Mouse (Mus musculus) limb, embryonic 10.5 days (tissue): ENCODE data around the gene Olfr1491. TPM values are rescaled to one million over a fixed set of nuclear protein-coding genes. Genes with fewer than 3 reads are reported as not detected.

Experiments used
- DNase-seq: peaks from one replicate; pipeline ENCODE4 v3.0.0-alpha.2; 2017; ENCODE audit warnings: low spot score
- H3K27ac ChIP-seq: fragments of 300-500 bp; sonication (generic); 2 replicates; pipeline ENCODE4 v1.5.1; 2016; ENCODE audit warnings: mild to moderate bottlenecking
- H3K27me3 ChIP-seq: fragments of 300-500 bp; sonication (generic); 2 replicates; pipeline ENCODE4 v1.6.1; 2016; ENCODE audit warnings: low read depth, mild to moderate bottlenecking; ENCODE audit not compliant: poor library complexity, severe bottlenecking
- H3K36me3 ChIP-seq: fragments of 300-500 bp; sonication (generic); 2 replicates; pipeline ENCODE4 v1.6.1; 2016; ENCODE audit warnings: mild to moderate bottlenecking, moderate library complexity
- H3K4me1 ChIP-seq: fragments of 300-500 bp; sonication (generic); 2 replicates; pipeline ENCODE4 v1.6.1; 2016
- H3K4me3 ChIP-seq: fragments of 300-500 bp; sonication (generic); 2 replicates; pipeline ENCODE4 v1.5.1; 2016; ENCODE audit warnings: mild to moderate bottlenecking, moderate library complexity
- H3K9me3 ChIP-seq: fragments of 300-500 bp; sonication (generic); replicated peaks from 2 replicates; pipeline ENCODE4 v1.6.1; 2016; ENCODE audit warnings: mild to moderate bottlenecking
- WGBS: fragments of 180-500 bp; shearing (Covaris S2); methylation state at CpG from one replicate; pipeline ENCODE4 v1.1.7; 2016; 5-methylcytosine and 5-hydroxymethylcytosine counted together
- polyA plus RNA-seq: library from polyadenylated mRNA; unstranded; fragments of >200 nt; fragmentation: Nextera tagmentation; extraction: Ambion mirVana; gene quantifications from 2 replicates; pipeline ENCODE4 v1.2.1, GENCODE M21; 2016

Olfr1491 gene
- polyA plus RNA-seq: not detected in 2 replicates

DNA sequence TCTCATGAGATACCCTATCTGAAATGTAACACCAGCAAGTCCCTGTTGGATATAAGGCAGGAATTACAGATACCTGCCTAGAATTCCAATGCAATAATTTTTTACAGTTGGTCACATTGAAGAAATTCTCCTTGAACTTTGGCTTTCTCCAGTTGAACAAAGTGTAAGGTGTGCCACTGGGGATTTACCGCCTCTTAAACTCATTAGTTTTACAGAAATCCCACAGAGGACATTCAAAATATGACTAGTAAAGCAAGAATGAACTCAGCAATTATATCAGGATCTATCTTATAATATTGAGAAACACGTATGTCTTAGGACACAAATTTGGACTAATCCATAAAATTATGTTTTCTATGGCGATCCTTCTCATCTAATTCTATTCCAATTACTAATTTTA is at the start of gene Olfr1491:
TSS of gene Olfr1491 (plus strand) at position 301 of the 400 bp plus-strand sequence.
- Histone ChIP-seq H3K36me3 (no peaks in the 10 kb centered on the region), H3K4me3 (no peak within 1 kb of the TSS), H3K4me1 (no peaks in the 10 kb centered on the region), H3K27me3 (no peaks in the 10 kb centered on the region), H3K9me3 (no peaks in the 10 kb centered on the region), H3K27ac (no peak within 1 kb of the TSS)
- WGBS: 78% methylated on average over 3 of the region's 3 CpGs
- no peak for DNase-seq

DNA sequence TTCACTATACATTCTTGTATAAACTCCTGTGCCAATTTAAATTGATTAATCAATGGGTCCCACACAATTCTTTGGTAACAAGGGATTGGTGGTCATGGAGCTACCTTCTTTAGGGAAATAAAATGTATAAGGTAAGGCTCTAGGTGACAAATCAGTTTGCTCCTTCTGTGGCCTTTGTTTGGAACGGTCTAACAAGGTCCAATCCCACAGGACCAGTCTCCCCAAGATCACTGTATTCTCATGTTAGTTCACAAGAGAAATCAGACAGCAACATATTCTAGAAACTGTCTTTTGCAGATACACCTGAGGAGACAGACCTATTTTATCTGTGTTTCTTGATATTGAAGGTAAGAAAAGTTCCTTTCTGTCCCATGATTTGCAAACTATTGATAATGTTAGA is 46.3 kb upstream of the Olfr1491 start, which contains the start of gene Olfr1490:
TSS of gene Olfr1490 (plus strand) at position 301 of the 400 bp plus-strand sequence.
- H3K9me3 ChIP-seq: no peaks in the 10 kb centered on the region
- WGBS: 89% methylated on average over 1 of the region's 1 CpGs
- no peak within 1 kb of the TSS for H3K27ac ChIP-seq

DNA sequence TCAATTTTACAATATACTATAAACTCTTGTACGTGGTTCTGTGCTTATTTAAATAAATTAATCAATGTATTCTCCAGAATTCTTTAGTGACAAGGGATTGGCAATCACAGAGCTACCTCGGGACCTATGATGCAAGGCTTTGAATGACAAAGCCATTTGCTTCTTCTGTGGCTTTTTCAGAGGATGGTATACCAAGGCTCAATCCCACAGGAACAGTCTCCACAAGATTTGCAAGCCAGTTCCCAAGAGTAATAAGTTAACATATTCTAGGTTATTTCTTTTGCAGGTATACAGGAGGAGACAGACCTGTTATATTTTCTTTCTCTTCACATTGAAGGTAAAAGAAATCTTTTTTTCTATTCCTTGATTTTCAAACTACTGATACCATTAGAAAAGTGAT is 25.9 kb downstream of the Olfr1491 start, which contains the start of gene Olfr1493-ps1:
TSS of gene Olfr1493-ps1 (plus strand) at position 301 of the 400 bp plus-strand sequence.
- Histone ChIP-seq H3K4me1 (no peaks in the 10 kb centered on the region), H3K4me3 (no peak within 1 kb of the TSS), H3K27me3 (no peaks in the 10 kb centered on the region), H3K9me3 (no peaks in the 10 kb centered on the region), H3K36me3 (no peaks in the 10 kb centered on the region), H3K27ac (no peak within 1 kb of the TSS)
- DNase-seq: no peak
- 58% methylated on average over 2 of the region's 2 CpGs for WGBS

More for the DNA sequence above, 46.3 kb upstream of the Olfr1491 start, which contains the start of gene Olfr1490:
- Histone ChIP-seq H3K4me1 (no peaks in the 10 kb centered on the region), H3K4me3 (no peak within 1 kb of the TSS), H3K27me3 (no peaks in the 10 kb centered on the region), H3K36me3 (no peaks in the 10 kb centered on the region)
- DNase-seq: no peak

DNA sequence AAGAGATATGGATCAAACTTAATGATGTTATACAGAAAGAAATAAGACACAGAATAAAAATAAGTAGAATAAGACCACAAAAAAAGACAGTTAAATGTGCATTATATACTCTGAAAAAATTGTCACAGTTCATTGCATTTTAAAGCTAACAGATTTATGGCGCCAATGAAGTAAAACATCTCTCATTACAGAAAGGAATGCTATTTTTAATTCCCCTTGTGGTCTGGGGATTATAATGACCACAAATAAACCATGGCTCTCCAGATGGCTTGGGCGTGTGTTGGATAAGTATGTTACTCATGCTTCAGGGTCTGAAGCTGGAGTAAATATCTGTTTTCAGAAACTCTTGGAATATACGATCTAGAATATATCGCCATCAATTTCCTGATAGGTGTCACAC is 42.4 kb downstream of the Olfr1491 start, which contains the start of gene Olfr1494:
TSS of gene Olfr1494 (plus strand) at position 301 of the 400 bp plus-strand sequence.
- Histone ChIP-seq H3K36me3 (no peaks in the 10 kb centered on the region), H3K4me3 (no peak within 1 kb of the TSS), H3K4me1 (no peaks in the 10 kb centered on the region), H3K27me3 (no peaks in the 10 kb centered on the region), H3K27ac (no peak within 1 kb of the TSS), H3K9me3 (no peaks in the 10 kb centered on the region)
- DNase-seq: no peak
- 85% methylated on average over 4 of the region's 4 CpGs for WGBS

DNA sequence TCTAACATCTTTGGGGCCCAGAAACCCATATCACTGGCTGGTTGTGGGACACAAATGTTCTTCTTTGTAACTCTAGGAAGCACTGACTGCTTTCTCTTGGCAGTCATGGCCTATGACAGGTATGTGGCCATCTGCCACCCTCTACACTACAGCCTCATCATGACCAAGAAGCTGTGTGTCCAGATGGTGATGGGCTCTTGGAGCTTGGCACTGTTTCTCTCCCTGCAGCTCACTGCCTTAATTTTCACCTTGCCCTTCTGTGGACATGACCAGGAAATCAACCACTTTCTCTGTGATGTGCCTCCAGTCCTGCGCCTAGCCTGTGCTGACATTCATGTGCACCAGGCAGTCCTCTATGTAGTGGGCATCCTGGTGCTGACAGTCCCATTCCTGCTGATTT is 52.3 kb downstream of the Olfr1491 start:
- Histone ChIP-seq H3K4me1 (no peaks in the 10 kb centered on the region), H3K9me3 (no peaks in the 10 kb centered on the region), H3K27me3 (no peaks in the 10 kb centered on the region), H3K4me3 (no peak overlapping the region), H3K27ac (no peak overlapping the region), H3K36me3 (no peaks in the 10 kb centered on the region)
- WGBS: 95% methylated on average over 1 of the region's 1 CpGs
- DNase-seq: no peak

Other genes with a start within 250 kb of the Olfr1491 start
- not detected in 2 replicates for gene Olfr1472, start 241.2 kb upstream of the Olfr1491 start, polyA plus RNA-seq
- not detected in 2 replicates for gene Olfr1474, start 227.7 kb upstream of the Olfr1491 start, polyA plus RNA-seq
- gene Olfr1475, start 217.1 kb upstream of the Olfr1491 start, polyA plus RNA-seq: not detected in 2 replicates
- gene Olfr1477, start 196.7 kb upstream of the Olfr1491 start, polyA plus RNA-seq: not detected in 2 replicates
- not detected in 2 replicates for gene Olfr1480, start 169.4 kb upstream of the Olfr1491 start, polyA plus RNA-seq
- not detected in 2 replicates for gene Olfr1484, start 113.8 kb upstream of the Olfr1491 start, polyA plus RNA-seq
- not detected in 2 replicates for gene Olfr1487, start 79.9 kb upstream of the Olfr1491 start, polyA plus RNA-seq
- not detected in 2 replicates for gene Olfr1489, start 65.6 kb upstream of the Olfr1491 start, polyA plus RNA-seq
- gene Olfr1490, start 46.2 kb upstream of the Olfr1491 start, polyA plus RNA-seq: not detected in 2 replicates
- not detected in 2 replicates for gene Olfr1493-ps1, start 26.0 kb downstream of the Olfr1491 start, polyA plus RNA-seq
- not detected in 2 replicates for gene Olfr1494, start 42.5 kb downstream of the Olfr1491 start, polyA plus RNA-seq
- not detected in 2 replicates for gene Olfr1495, start 67.3 kb downstream of the Olfr1491 start, polyA plus RNA-seq
- not detected in 2 replicates for gene Olfr1496, start 80.6 kb downstream of the Olfr1491 start, polyA plus RNA-seq
- gene Olfr1497, start 100.9 kb downstream of the Olfr1491 start, polyA plus RNA-seq: not detected in 2 replicates
- gene Olfr1499, start 122.2 kb downstream of the Olfr1491 start, polyA plus RNA-seq: not detected in 2 replicates
- gene Olfr1500, start 133.2 kb downstream of the Olfr1491 start, polyA plus RNA-seq: not detected in 2 replicates
- gene Olfr1501, start 153.4 kb downstream of the Olfr1491 start, polyA plus RNA-seq: not detected in 2 replicates
- not detected in 2 replicates for gene Olfr1502, start 164.5 kb downstream of the Olfr1491 start, polyA plus RNA-seq
- not detected in 2 replicates for gene Olfr1504, start 200.7 kb downstream of the Olfr1491 start, polyA plus RNA-seq
- not detected in 2 replicates for gene Olfr1505, start 216.3 kb downstream of the Olfr1491 start, polyA plus RNA-seq